21 mouse cellular contexts compared by ENCODE assay signal in genomic region chr12:75315851-75316250, GRCm38 (mm10).
"Had no signal": no experiment of that assay in that cellular context is flagged by ENCODE, and none has a peak within 500 bp of the region (broad histone marks: within the 10 kb centered on the region; RNA-seq: fewer than 3 reads in every experiment).

No protein-coding gene starts in this region.

- H3K36me3 ChIP-seq: kidney, embryonic 15.5 days; limb, embryonic 10.5 days; limb, embryonic 13.5 days; liver, embryonic 12.5 days; liver, embryonic 15.5 days; lung, embryonic 15.5 days; midbrain, embryonic 10.5 days; midbrain, embryonic 13.5 days; neural tube, embryonic 13.5 days had no signal

- H3K27me3 ChIP-seq: kidney, embryonic 15.5 days; limb, embryonic 13.5 days; lung, embryonic 15.5 days; megakaryocyte, embryonic 14.5 days; midbrain, embryonic 13.5 days; neural tube, embryonic 13.5 days had no signal

- H3K9me3 ChIP-seq: kidney, embryonic 15.5 days; limb, embryonic 10.5 days; limb, embryonic 13.5 days; liver, embryonic 12.5 days; liver, embryonic 15.5 days; lung, embryonic 15.5 days; megakaryocyte, embryonic 14.5 days; midbrain, embryonic 10.5 days; midbrain, embryonic 13.5 days; neural tube, embryonic 13.5 days had no signal

- H3K4me1 ChIP-seq: limb, embryonic 10.5 days; midbrain, embryonic 10.5 days; midbrain, embryonic 13.5 days; neural tube, embryonic 13.5 days had no signal

- DNase-seq: kidney, postnatal 10 days; kidney, postnatal 36 days; layer of hippocampus, postnatal 36 days; liver; lung, adult 18-20 months; lung, postnatal 10 days; lung, postnatal 36 days; retina, postnatal 1 day; thymus, adult 18-20 months; thymus, postnatal 36 days had no signal

- H3K27ac ChIP-seq: kidney, embryonic 15.5 days; limb, embryonic 10.5 days; limb, embryonic 13.5 days; liver, embryonic 12.5 days; liver, embryonic 15.5 days; lung, embryonic 15.5 days; midbrain, embryonic 10.5 days; midbrain, embryonic 13.5 days; neural tube, embryonic 13.5 days had no signal

- H3K4me3 ChIP-seq: kidney, embryonic 15.5 days; limb, embryonic 10.5 days; limb, embryonic 13.5 days; liver, embryonic 12.5 days; liver, embryonic 15.5 days; lung, embryonic 15.5 days; megakaryocyte, embryonic 14.5 days; midbrain, embryonic 10.5 days; midbrain, embryonic 13.5 days; myocyte; neural tube, embryonic 13.5 days had no signal
